Mouse (Mus musculus): ENCODE measurements around the gene Samd4b. TPM values are rescaled to one million over a fixed set of nuclear protein-coding genes. Genes with fewer than 3 reads are reported as not detected.

Samd4b gene
- total and polyA plus RNA-seq, 3 experiments: 6.4 to 45.9 TPM; not detected in 1

DNA sequence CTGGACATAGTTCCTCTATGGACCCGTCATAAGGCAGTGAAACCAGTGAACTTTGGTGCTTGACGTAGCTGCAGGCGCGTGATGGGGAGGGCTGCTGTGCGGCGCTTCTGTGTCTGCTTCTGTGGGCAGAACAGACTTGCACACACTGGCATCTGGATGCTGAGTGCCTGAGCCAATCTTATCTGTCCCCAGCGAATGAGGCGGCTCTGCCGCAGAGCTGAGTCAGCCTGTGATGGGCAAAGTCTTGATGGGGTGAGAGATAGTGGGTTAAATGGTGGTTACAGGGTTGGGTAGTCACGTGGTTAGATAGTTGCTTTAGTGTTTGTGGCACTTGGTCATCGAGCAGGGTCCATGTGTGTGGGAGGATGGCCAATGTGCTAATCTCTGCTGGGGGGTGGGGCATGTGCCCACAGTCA lies 215.0 kb downstream of the Samd4b start (continued):
- TF ChIP-seq E2F4 (IDR thresholded peaks at IDR 0.05; ENCODE audit: borderline replicate concordance, low read depth, low read length): no peak
- peak; percentile 90 for TF ChIP-seq MAX (IDR thresholded peaks at IDR 0.05; ENCODE audit: low read length)

DNA sequence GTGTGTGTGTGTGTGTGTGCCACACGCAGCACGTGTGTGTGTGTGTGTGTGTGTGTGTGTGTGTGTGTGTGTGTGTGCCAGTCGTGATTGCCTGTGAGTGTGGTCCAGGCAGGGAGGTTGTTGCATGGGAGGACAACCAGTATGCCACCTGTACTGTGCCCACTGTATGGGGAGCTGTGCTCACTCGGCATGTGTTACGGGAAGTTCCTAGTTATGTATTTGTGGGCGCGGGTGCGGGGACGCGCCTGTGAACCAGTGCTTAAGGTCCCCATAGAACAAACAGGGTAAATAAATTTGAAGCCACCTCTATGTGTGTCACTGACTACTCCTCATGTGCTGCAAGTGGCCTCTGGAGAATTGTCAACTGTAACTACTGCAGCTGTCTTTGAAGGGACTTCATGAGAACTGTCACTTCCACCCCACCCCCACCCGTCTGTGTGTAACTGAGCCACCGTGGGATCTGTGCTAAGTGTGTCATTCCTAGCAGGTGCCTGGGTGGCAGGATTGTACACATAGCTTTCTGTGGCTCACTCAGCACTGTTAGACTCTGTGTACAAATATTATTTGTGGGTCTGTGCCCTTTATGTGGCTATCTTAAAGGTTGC lies 215.5 kb downstream of the Samd4b start:
- Histone ChIP-seq H3K9me3 (replicated peaks; ENCODE audit: insufficient read depth, low read length) (no peaks in the 10 kb centered on the region), H3K4me1 (ENCODE audit: control insufficient read depth in 1 of 2, insufficient read depth in 2 of 2, low read length in 2 of 2) (peaks cover 6 to 29% of the 10 kb centered on the region in 2 experiments), H3K9ac (ENCODE audit: control insufficient read depth, low read depth, low read length, poor library complexity, severe bottlenecking) (peak overlapping the region; percentile 74), H3K79me2 (ENCODE audit: control insufficient read depth, insufficient read depth, low read length, poor library complexity) (peaks cover 3% of the 10 kb centered on the region), H3K36me3 (ENCODE audit: control insufficient read depth in 1 of 2, insufficient read depth in 2 of 2, low read length in 2 of 2) (peaks cover 0 to 16% of the 10 kb centered on the region in 2 experiments; a peak in 2 of 4 replicates), H3K27ac (ENCODE audit: control insufficient read depth, low read depth, low read length) (peak overlapping the region; percentile 95), H3K4me3 (ENCODE audit: control insufficient read depth in 1 of 2, insufficient read depth in 1 of 2, low read depth in 2 of 2, low read length in 2 of 2) (peak overlapping the region; percentile 57 to 85), H3K27me3 (ENCODE audit: control insufficient read depth in 1 of 2, insufficient read depth in 2 of 2, low read length in 2 of 2) (no peaks in the 10 kb centered on the region)
- DNase-seq (ENCODE audit: low read depth, low spot score): peak; percentile 74
- TF ChIP-seq SMC3 (IDR thresholded peaks at IDR 0.05; ENCODE audit: low read depth, low read length) (no peak), UBTF (IDR thresholded peaks at IDR 0.05; ENCODE audit: borderline replicate concordance, insufficient read depth, low read depth, low read length) (0 out of 2 replicates have a peak, but pooled peaks have one; percentile 36), MAX (IDR thresholded peaks at IDR 0.05; ENCODE audit: low read length) (0 out of 2 replicates have a peak, but pooled peaks have one; percentile 9)

DNA sequence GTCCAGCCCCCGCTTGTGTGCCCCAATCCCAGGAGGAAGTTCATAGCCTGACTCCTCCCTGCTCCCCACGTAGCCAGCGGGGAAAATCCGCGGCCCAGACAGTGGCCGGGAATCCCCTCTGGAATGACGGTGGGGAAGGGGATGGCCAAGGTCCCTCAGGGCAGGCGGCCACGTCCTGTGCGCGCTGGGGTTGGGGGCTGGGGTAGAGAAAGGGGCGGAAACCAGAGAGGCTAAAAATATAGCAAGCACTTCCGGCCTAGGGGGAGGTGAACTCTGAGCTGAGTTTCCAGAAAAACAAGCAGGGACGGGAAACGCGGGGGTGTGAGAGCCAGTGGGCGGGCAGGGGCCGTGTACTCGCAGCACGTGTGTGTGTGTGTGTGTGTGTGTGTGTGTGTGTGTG lies 216.0 kb downstream of the Samd4b start:
- no peaks in the 10 kb centered on the region for H3K27me3 ChIP-seq (ENCODE audit: control insufficient read depth in 1 of 2, insufficient read depth in 2 of 2, low read length in 2 of 2)
- H3K4me3 ChIP-seq (ENCODE audit: control insufficient read depth in 1 of 2, insufficient read depth in 1 of 2, low read depth in 2 of 2, low read length in 2 of 2): peak overlapping the region; percentile 57 to 85
- peaks cover 3% of the 10 kb centered on the region for H3K79me2 ChIP-seq (ENCODE audit: control insufficient read depth, insufficient read depth, low read length, poor library complexity)
- peak overlapping the region; percentile 95 for H3K27ac ChIP-seq (ENCODE audit: control insufficient read depth, low read depth, low read length)
- peak overlapping the region; percentile 74 for H3K9ac ChIP-seq (ENCODE audit: control insufficient read depth, low read depth, low read length, poor library complexity, severe bottlenecking)
- H3K36me3 ChIP-seq (ENCODE audit: control insufficient read depth in 1 of 2, insufficient read depth in 2 of 2, low read length in 2 of 2): peaks cover 0 to 16% of the 10 kb centered on the region in 2 experiments; a peak in 2 of 4 replicates
- H3K9me3 ChIP-seq (replicated peaks; ENCODE audit: insufficient read depth, low read length): no peaks in the 10 kb centered on the region
- DNase-seq (ENCODE audit: low read depth, low spot score): peak; percentile 81
- H3K4me1 ChIP-seq (ENCODE audit: control insufficient read depth in 1 of 2, insufficient read depth in 2 of 2, low read length in 2 of 2): peaks cover 6 to 29% of the 10 kb centered on the region in 2 experiments
- TF ChIP-seq UBTF (IDR thresholded peaks at IDR 0.05; ENCODE audit: borderline replicate concordance, insufficient read depth, low read depth, low read length) (0 out of 2 replicates have a peak, but pooled peaks have one; percentile 38), CTCF (IDR thresholded peaks at IDR 0.05 in 2 of 3, conservative IDR thresholded peaks at IDR 0.05 in 1 of 3; ENCODE audit: control insufficient read depth in 1 of 3, insufficient read depth in 1 of 3, low read depth in 2 of 3, low read length in 3 of 3, poor library complexity in 1 of 3, severe bottlenecking in 1 of 3) (no peak), ZC3H11A (IDR thresholded peaks at IDR 0.05; ENCODE audit: low read depth, low read length) (no peak), SIN3A (IDR thresholded peaks at IDR 0.05; ENCODE audit: low read length) (peak; percentile 78), USF2 (IDR thresholded peaks at IDR 0.05; ENCODE audit: borderline replicate concordance in 1 of 2, insufficient read depth in 1 of 2, low read depth in 1 of 2, low read length in 2 of 2) (no peak), EP300 (IDR thresholded peaks at IDR 0.05; ENCODE audit: low read depth in 1 of 2, low read length in 2 of 2) (peak in 1 of 2 experiments; percentile 53; a peak in 2 of 4 replicates), POLR2AphosphoS5 (IDR thresholded peaks at IDR 0.05; ENCODE audit: borderline replicate concordance, low read depth, low read length) (no peak), NRF1 (IDR thresholded peaks at IDR 0.05; ENCODE audit: insufficient read depth, low read depth, low read length, poor library complexity, severe bottlenecking) (no peak), TBP (IDR thresholded peaks at IDR 0.05; ENCODE audit: low read depth, low read length) (no peak), KAT2A (conservative IDR thresholded peaks at IDR 0.05; ENCODE audit: low read depth, low read length) (no peak; the same call in 1 of the 2 replicates), ZKSCAN1 (IDR thresholded peaks at IDR 0.05; ENCODE audit: low read depth, low read length) (no peak), E2F4 (IDR thresholded peaks at IDR 0.05; ENCODE audit: borderline replicate concordance, low read depth, low read length) (no peak), CHD2 (IDR thresholded peaks at IDR 0.05; ENCODE audit: low read length) (peak; percentile 35; the same call in 1 of the 2 replicates), MXI1 (IDR thresholded peaks at IDR 0.05; ENCODE audit: low read depth, low read length) (peak; percentile 76; the same call in 1 of the 2 replicates), ZMIZ1 (IDR thresholded peaks at IDR 0.05; ENCODE audit: low read depth, low read length) (no peak), HCFC1 (IDR thresholded peaks at IDR 0.05; ENCODE audit: low read depth, low read length) (peak; percentile 49; the same call in 1 of the 2 replicates), MAFK (IDR thresholded peaks at IDR 0.05; ENCODE audit: borderline replicate concordance, low read depth, low read length) (no peak), USF1 (IDR thresholded peaks at IDR 0.05; ENCODE audit: low read depth, low read length) (peak; percentile 7; the same call in 1 of the 2 replicates), GATA1 (IDR thresholded peaks at IDR 0.05; ENCODE audit: low read depth, low read length) (no peak), POLR2A (IDR thresholded peaks at IDR 0.05; ENCODE audit: control insufficient read depth in 1 of 2, insufficient read depth in 1 of 2, low read depth in 1 of 2, low read length in 2 of 2, poor library complexity in 1 of 2) (0 out of 4 replicates have a peak, but pooled peaks of 1 of the 2 experiments have one; percentile 15), TCF12 (IDR thresholded peaks at IDR 0.05; ENCODE audit: low read depth, low read length) (no peak), ETS1 (IDR thresholded peaks at IDR 0.05; ENCODE audit: low read depth, low read length) (peak; percentile 75), MEF2A (IDR thresholded peaks at IDR 0.05; ENCODE audit: extremely low read depth, insufficient replicate concordance, low read depth, low read length, poor library complexity, severe bottlenecking) (peak; percentile 93), GABPA (IDR thresholded peaks at IDR 0.05; ENCODE audit: low read depth, low read length) (no peak)

Measured in MEL (cell line).